Mouse (Mus musculus) right cerebral cortex, postnatal 25 days (tissue): Measurements from ENCODE around the gene Palm3.
A peak's percentile ranks its signal among the peaks of the same experiment; 100 is the strongest.
"Not testable (repeated sequence)": the region's sequence is repeated elsewhere in the genome, so short reads cannot be mapped to it uniquely, and the experiment has no call there.

Experiments used
- DNase-seq: peaks from one replicate; pipeline ENCODE4 v3.0.0; 2022

The Palm3 gene

GRCm38 (mm10) chr8:84021096-84021495 lies at the start of gene Palm3:
Gene Palm3 (plus strand): TSS chr8:84021471.
- no peak for DNase-seq

DNA sequence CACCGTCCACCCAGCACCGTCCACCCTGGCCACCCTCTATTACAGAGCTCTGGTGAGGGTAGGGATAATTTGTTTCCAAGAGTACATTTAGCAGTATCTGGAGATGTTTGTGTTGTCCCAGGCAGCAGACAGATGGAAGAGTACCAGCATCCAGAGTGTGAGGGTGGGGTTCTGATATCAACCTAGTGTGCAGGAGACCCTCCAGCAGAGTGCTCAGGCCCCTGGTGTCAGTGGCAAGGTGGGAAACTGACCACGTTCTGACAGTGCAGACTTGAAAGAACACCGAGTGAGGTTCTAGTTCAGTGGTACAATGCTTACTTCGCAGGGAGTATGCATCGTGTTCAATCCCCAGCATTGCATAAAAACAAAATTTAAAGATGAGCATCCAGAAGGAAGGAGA lies 49.6 kb upstream of the Palm3 start:
- no peak for DNase-seq

DNA sequence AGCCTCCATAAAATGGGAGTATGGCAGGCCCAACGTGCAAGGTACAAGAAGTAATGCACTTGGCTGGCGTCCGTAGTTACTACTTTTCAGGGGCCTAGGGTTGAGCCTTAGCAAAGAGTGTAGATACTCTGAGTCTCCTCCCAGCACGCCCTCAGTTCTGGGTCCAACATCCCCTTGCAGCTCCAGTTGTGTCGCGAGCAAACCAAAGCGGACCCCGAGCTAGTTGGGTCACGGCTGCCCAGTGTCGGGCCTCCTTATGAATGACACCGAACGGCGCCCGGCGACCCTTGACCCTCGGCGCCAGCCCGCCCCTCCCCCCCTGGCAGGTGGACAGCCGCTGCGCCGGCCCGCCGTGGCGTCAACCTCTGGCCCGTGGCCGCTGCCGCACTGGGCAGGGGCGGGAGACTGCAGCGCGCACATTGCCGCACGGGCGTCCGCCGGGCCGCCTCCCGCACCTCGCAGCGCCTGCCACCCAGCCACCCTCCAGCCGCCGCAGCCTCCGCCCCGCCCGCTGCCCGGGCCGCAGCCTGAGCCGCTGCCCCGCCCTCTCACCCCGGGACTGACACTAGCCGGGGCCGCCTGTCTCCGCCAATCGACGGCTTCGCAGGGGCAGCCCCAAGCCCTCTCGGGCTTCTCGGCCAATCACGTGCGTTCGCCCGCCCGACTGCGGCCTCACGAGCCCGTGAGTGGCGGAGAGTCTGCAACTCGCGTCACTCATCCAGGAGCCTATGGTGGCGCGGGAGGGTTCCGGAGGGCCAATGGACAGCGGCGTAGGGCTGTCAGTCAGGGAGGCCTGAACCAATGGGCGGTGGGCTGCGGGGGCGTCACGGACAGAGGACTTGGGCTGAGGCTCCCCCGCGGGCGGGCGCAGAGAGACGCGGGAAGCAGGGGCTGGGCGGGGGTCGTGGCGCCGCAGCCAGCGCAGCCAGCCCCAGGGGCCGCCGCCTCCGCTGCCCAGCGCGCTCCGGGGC lies 48.8 kb upstream of the Palm3 start, which contains the start of gene Prkaca:
Gene Prkaca, plus strand, starts transcription at position 844 of the 971 bp plus-strand sequence.
- DNase-seq: peak; percentile 100

DNA sequence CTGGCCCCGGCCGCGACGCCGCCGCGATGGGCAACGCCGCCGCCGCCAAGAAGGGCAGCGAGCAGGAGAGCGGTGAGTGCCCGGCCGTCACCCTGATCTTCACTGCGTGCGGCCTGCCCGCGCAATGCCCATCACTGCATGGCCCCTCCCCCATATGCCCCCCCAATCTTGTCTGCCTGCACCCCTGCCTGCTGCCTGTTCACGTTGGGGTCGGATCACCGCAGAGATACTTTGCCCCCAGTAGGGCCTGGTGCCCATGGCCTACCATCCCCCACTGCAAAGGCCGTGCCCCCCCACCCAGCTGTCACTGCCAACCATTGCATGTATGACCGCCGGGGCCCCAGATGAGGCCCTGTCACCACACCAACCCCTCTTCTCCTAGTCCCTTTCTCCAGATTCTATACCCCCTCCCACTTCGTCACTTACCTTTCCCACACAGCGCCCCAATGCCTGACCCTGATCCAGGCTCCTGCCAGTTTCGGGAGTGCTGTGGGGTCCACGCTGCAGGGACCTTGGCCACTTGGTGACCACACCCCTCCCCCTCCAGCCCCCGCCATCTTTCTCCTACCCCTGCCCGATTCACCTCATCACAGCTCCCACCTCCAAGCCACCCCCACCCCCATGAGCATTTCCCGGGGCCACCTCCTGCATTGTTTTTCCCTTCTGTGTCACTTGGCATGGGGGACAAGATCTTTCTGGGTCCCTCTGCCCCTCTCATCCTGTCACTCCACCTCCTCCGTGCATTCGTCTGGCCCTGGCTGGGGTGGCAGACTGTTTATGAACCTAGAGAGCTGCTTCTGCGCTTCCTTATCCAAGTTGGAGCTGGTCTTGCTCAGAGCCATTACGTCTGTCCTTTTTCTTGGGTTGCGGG lies 47.9 kb upstream of the Palm3 start:
- no peak for DNase-seq

GRCm38 (mm10) chr8:83974521-83974920 lies 46.8 kb upstream of the Palm3 start:
- no peak for DNase-seq

DNA sequence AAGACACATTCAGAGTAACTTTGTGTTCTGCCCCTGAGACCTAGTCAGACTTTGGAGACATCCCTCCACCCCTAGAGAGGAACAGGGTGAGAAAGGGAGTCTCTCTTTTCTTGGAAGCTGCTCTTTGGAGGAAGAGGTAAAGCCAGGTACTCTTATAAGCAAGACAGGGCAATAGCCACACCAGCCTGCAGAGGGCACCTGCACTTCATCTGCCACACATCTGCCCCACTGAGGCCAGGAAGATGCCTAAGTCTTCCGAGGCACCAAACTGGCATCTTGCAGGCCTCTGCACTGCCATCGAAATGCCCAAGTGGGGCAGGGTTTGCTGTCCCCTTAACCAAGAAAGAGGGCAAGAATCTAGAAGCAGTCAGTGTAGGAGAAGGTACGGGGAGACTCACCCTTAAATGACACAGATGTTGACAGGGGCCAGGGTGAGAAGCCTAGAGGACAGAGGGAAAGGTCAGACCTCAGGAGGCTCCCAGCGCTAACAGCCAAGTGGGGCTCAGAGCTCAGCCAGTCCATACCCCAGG lies 45.1 kb upstream of the Palm3 start:
- no peak for DNase-seq

GRCm38 (mm10) chr8:83976779-83977350 lies 44.4 kb upstream of the Palm3 start:
- DNase-seq: no peak

DNA sequence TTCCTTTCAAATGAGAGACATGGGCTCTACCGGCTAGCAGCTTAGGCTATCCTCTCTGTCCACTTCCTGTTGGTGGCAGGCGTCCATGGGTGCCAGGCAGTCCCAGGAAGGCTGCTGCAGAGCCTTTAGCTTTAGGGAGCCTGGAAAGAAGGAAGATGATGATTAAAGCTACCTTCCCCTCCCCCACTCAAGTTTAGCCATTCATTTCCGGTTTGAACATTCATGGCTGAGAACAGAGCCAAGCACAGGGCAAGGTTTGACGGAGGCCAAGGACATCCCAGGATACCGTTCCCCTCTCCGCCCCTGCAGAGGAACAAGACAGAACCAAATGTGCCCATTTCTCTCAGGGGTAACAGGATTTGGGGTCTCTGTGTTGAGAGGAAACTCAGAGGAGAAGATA lies 43.6 kb upstream of the Palm3 start:
- no peak for DNase-seq

GRCm38 (mm10) chr8:83978200-83978599 lies 43.1 kb upstream of the Palm3 start:
- no peak for DNase-seq

DNA sequence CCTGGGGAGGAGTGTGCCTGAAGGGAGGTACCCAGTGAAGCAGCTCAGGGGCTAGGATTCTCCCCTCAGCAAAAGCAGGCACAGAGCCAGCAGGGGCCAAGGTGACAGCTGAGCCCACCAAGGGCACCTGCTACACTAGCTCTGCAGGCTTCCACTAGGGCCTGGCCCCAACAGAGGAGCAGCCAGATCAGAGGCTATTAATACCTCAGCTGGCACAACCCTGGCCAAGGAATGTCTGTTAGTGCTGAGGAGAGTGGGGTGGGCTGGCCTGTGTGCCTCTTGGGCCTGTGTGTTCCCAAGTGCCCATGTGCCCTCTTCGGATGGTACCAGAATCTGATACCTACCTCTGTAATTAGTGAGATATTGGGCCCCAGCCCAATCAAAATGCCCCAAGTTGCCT lies 41.0 kb upstream of the Palm3 start:
- no peak for DNase-seq

DNA sequence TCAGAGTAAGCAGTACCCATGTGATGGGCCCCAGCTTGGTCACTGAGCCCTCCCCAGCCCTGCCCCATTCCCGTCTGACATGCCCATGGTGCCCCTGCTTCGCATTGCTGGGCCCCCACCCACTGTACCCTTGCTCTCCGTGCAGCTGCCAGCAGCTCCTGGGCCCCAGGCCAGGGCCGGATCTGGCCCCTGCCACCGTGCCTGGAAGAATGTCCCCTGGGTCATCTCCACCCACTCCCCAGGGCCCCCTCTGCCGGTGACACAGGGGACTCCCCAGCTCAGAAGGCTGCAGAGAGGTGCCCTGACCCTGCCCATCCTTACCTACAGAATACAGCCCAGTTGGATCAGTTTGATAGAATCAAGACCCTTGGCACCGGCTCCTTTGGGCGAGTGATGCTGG lies 40.4 kb upstream of the Palm3 start:
- DNase-seq: no peak

DNA sequence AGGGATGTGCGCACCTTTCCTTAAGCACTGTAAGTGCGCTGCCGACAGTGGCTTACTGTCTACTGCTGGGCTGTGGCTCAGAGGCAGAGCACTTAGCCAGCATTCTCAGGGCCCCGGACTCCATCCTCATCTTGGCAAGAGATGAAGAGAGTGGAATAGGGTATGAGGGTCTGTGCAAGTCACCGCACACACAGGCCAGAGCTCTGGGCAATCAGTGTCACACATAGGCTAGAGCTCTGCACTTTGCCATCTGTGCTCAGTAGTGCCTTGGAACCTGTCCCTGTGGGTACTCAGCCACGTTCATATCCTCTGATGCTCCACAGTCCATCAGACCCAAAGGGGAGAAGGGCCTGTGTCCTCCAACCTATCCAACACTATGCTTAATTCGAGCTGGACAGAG lies 39.7 kb upstream of the Palm3 start:
- DNase-seq: no peak

- DNase-seq: no peak
Observed at GRCm38 (mm10) chr8:83982449-83982848, 38.8 kb upstream of the Palm3 start.

DNA sequence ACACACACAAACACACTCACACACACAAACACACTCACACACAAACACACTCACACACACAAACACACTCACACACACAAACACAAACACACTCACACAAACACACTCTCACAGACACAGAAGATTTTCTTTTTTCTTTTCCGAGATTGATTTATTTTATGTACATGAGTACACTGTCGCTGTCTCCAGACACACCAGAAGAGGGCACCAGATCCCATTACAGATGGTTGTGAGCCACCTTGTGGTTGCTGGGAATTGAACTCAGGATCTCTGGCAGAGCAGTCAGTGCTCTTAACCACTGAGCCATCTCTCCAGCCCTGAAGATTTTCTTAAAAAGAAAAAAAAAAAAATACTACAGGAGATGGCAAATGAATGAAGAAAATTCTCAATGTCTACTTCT lies 38.0 kb upstream of the Palm3 start:
- DNase-seq: not testable (repeated sequence)

- no peak for DNase-seq
Observed at GRCm38 (mm10) chr8:83989243-83989642, 32.0 kb upstream of the Palm3 start.

DNA sequence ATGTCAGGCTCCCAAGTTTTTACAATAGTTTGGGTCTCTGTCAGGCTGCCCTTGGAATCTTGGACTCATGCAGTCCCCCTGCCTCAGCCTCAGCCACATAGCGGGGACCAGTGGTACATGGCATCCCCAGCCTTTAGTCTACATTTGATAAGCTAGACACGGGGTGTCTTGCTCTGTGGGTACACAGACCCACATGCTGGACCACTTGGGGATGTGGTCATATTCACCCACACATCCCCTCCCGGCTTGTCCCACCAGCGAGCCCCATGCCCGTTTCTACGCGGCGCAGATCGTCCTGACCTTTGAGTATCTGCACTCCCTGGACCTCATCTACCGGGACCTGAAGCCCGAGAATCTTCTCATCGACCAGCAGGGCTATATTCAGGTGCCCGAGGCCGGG lies 31.1 kb upstream of the Palm3 start:
- DNase-seq: no peak

DNA sequence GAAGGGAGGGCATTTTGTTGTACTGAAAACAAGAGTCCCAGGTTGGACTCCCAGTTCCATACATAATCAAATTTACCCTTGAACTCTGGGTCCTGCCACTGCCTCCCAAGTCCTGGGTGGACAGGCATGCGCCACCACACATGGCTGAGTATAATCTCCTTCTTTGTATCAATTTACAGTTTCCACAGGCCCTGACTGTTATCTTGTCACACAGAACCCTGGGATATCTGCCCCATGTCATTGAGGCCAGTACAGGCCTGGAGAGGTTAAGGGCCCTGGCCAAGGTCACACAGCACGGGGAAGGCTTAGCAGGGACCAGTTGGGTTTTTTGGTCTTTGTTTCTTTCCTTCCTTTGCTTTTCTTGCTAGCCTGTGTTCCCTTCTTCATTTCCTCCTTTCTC lies 28.8 kb upstream of the Palm3 start:
- no peak for DNase-seq

DNA sequence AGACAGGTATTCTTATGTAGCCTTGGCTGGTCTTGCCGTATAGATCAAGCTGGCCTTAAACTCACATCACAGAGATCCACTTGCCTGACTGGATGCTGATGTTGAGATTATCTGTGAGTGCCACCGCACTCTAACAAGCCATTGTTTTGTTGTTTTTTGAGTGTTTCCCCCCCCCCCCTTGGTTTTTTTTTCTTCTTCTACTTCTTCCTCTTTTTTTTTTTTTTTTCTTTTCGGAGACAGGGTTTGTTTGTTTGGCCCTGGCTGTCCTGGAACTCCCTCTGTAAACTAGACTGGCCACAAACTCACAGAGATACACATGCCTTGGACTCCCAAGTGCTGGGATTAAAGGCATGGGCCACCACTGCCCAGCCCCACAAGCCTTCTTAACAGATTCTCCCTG lies 27.2 kb upstream of the Palm3 start:
- no peak for DNase-seq

GRCm38 (mm10) chr8:83995973-83996372 lies 25.3 kb upstream of the Palm3 start:
- DNase-seq: no peak

- peak; percentile 79 for DNase-seq
Observed at GRCm38 (mm10) chr8:83996567-83997505, 24.4 kb upstream of the Palm3 start.

DNA sequence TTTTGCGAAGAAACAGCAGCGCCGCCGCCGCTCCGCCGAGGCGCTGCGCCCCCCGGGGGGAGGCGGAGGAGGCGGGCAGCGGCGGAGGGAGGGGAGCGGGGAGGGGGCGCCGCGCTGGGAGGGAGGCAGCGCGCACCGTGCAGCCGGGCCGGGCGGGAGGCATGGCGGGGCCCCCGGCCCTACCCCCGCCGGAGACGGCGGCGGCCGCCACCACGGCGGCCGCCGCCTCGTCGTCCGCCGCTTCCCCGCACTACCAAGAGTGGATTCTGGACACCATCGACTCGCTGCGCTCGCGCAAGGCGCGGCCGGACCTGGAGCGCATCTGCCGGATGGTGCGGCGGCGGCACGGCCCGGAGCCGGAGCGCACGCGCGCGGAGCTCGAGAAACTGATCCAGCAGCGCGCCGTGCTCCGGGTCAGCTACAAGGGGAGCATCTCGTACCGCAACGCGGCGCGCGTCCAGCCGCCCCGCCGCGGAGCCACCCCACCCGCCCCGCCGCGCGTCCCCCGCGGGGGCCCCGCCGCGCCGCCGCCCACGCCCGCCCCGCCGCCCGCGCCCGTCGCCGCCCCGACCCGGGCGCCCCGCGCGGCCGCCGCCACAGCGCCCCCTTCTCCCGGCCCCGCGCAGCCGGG lies 23.6 kb upstream of the Palm3 start, which contains the start of gene Samd1:
Gene Samd1, plus strand, starts transcription at position 162 of the 631 bp plus-strand sequence.
- peak; percentile 67 for DNase-seq
